Mouse (Mus musculus) liver, postnatal 0 days (tissue): Measurements from ENCODE around the gene Gja3. TPM values are rescaled to one million over a fixed set of nuclear protein-coding genes. Genes with fewer than 3 reads are reported as not detected.
A peak's percentile ranks its signal among the peaks of the same experiment; 100 is the strongest.

Experiments
- ATAC-seq: fragments of 200-750 bp; cut with Nextera tagmentation; 2 replicates; pipeline ENCODE4 v1.8.0; 2017; ENCODE audit warnings: mild to moderate bottlenecking, moderate library complexity
- DNase-seq: peaks from one replicate; pipeline ENCODE4 v3.0.0-alpha.2; 2016
- H3K27ac ChIP-seq: fragments of 300-500 bp; sonication (generic); 2 replicates; pipeline ENCODE4 v1.5.1; 2014; ENCODE audit warnings: antibody characterized with exemption, moderate library complexity, mild to moderate bottlenecking, low read depth
- H3K27me3 ChIP-seq: fragments of 300-500 bp; sonication (generic); 2 replicates; pipeline ENCODE4 v1.6.1; 2014; ENCODE audit warnings: low read length, control low read depth, mixed read lengths; ENCODE audit not compliant: insufficient read depth
- H3K36me3 ChIP-seq: fragments of 300-500 bp; sonication (generic); replicated peaks from 2 replicates; pipeline ENCODE4 v1.6.1; 2014; ENCODE audit warnings: mild to moderate bottlenecking, control low read depth, low read length, moderate library complexity, mixed read lengths; ENCODE audit not compliant: insufficient read depth
- H3K4me1 ChIP-seq: fragments of 300-500 bp; sonication (generic); 2 replicates; pipeline ENCODE4 v1.6.1; 2014; ENCODE audit warnings: antibody characterized with exemption, mild to moderate bottlenecking, control low read depth; ENCODE audit not compliant: insufficient read depth
- H3K4me2 ChIP-seq: fragments of 300-500 bp; sonication (generic); 2 replicates; pipeline ENCODE4 v1.6.1; 2014; ENCODE audit warnings: low read depth, mild to moderate bottlenecking, low read length, moderate library complexity, mixed read lengths
- H3K4me3 ChIP-seq: fragments of 300-500 bp; sonication (generic); 2 replicates; pipeline ENCODE4 v1.5.1; 2014; ENCODE audit warnings: low read depth, low read length
- H3K9ac ChIP-seq: fragments of 300-500 bp; sonication (generic); replicated peaks from 2 replicates; pipeline ENCODE4 v1.6.1; 2014; ENCODE audit warnings: mild to moderate bottlenecking, moderate library complexity
- H3K9me3 ChIP-seq: fragments of 300-500 bp; sonication (generic); 2 replicates; pipeline ENCODE4 v1.6.1; 2016; ENCODE audit warnings: mild to moderate bottlenecking, control low read depth, low read length, mixed read lengths
- CTCF ChIP-seq: sonication (generic); IDR thresholded peaks from 2 replicates; pipeline ENCODE4 v1.5.1; 2016; ENCODE audit warnings: antibody characterized with exemption, low read depth
- EP300 ChIP-seq: IDR thresholded peaks from 2 replicates; pipeline ENCODE4 v1.6.1; 2016; ENCODE audit warnings: antibody characterized with exemption, low read depth, mild to moderate bottlenecking
- WGBS: fragments of 180-500 bp; shearing (Covaris S2); extraction: QIAGEN DNeasy Blood & Tissue Kit; methylation state at CpG from one replicate; pipeline ENCODE4 v1.1.7; 2014; ENCODE audit not compliant: insufficient replicate concordance; 5-methylcytosine and 5-hydroxymethylcytosine counted together
- polyA plus RNA-seq: library from polyadenylated mRNA; unstranded; fragments of >200 nt; fragmentation: Nextera tagmentation; extraction: Ambion mirVana; gene quantifications from 2 replicates; pipeline ENCODE4 v1.2.1, GENCODE M21; 2015

Gene Gja3
- polyA plus RNA-seq, 1 experiment from 2014 or later = not detected

GRCm38 (mm10) chr14:57103711-57104105 is 45.8 kb upstream of the Gja3 start:
- peaks cover 6% of the 10 kb centered on the region; the same call in 1 of the 2 replicates for H3K4me1 ChIP-seq
- 4% methylated on average over 22 of the region's 22 CpGs for WGBS
- H3K4me3 ChIP-seq = peak overlapping the region; percentile 63
- 0 out of 2 replicates have a peak, but pooled peaks cover 3% of the 10 kb centered on the region for H3K36me3 ChIP-seq
- H3K9me3 ChIP-seq = no peaks in the 10 kb centered on the region
- H3K27me3 ChIP-seq = peaks cover 31% of the 10 kb centered on the region
- ATAC-seq = no peak
- peak overlapping the region; percentile 81 for H3K4me2 ChIP-seq
- DNase-seq = peak; percentile 22
- peak overlapping the region; percentile 87 for H3K27ac ChIP-seq
- H3K9ac ChIP-seq = peak overlapping the region; percentile 77
- TF ChIP-seq EP300 (no peak), CTCF (no peak)

GRCm38 (mm10) chr14:57103121-57103520 is 45.2 kb upstream of the Gja3 start:
- Histone ChIP-seq H3K4me1 (peaks cover 6% of the 10 kb centered on the region; the same call in 1 of the 2 replicates), H3K27me3 (peaks cover 31% of the 10 kb centered on the region), H3K4me2 (peak overlapping the region; percentile 81), H3K9ac (peak overlapping the region; percentile 77), H3K4me3 (peak overlapping the region; percentile 63), H3K27ac (peak overlapping the region; percentile 87), H3K36me3 (0 out of 2 replicates have a peak, but pooled peaks cover 3% of the 10 kb centered on the region), H3K9me3 (no peaks in the 10 kb centered on the region)
- 52% methylated on average over 6 of the region's 6 CpGs for WGBS
- DNase-seq (no peak), ATAC-seq (no peak)
- TF ChIP-seq EP300 (no peak), CTCF (no peak)

GRCm38 (mm10) chr14:57101623-57102022 is 43.7 kb upstream of the Gja3 start:
- peaks cover 28% of the 10 kb centered on the region for H3K27me3 ChIP-seq
- peak overlapping the region; percentile 77; the same call in 1 of the 2 replicates for H3K9ac ChIP-seq
- DNase-seq (peak; percentile 45), ATAC-seq (peak; percentile 79)
- H3K27ac ChIP-seq = peak overlapping the region; percentile 87
- 0 out of 2 replicates have a peak, but pooled peaks cover 2% of the 10 kb centered on the region for H3K4me1 ChIP-seq
- TF ChIP-seq EP300 (peak; percentile 69), CTCF (no peak)
- H3K9me3 ChIP-seq = no peaks in the 10 kb centered on the region
- H3K4me2 ChIP-seq = peak overlapping the region; percentile 81
- H3K4me3 ChIP-seq = no peak overlapping the region
- H3K36me3 ChIP-seq = 0 out of 2 replicates have a peak, but pooled peaks cover 3% of the 10 kb centered on the region
- 51% methylated on average over 7 of the region's 7 CpGs for WGBS

- ATAC-seq (peak; percentile 39), DNase-seq (no peak)
- TF ChIP-seq EP300 (0 out of 2 replicates have a peak, but pooled peaks have one; percentile 14), CTCF (no peak)
- WGBS = 20% methylated on average over 4 of the region's 4 CpGs
- no peaks in the 10 kb centered on the region for H3K27me3 ChIP-seq
- 0 out of 2 replicates have a peak, but pooled peaks cover 2% of the 10 kb centered on the region for H3K4me1 ChIP-seq
- H3K9ac ChIP-seq = no peak overlapping the region
- H3K9me3 ChIP-seq = no peaks in the 10 kb centered on the region
- H3K4me2 ChIP-seq = no peak overlapping the region
- H3K36me3 ChIP-seq = 0 out of 2 replicates have a peak, but pooled peaks cover 3% of the 10 kb centered on the region
- no peak overlapping the region for H3K4me3 ChIP-seq
- no peak overlapping the region for H3K27ac ChIP-seq
Measured at GRCm38 (mm10) chr14:57095855-57096254, 38.0 kb upstream of the Gja3 start.

GRCm38 (mm10) chr14:57093029-57093428 is 35.1 kb upstream of the Gja3 start:
- peak; percentile 61 for DNase-seq

GRCm38 (mm10) chr14:57090001-57090400 is 32.1 kb upstream of the Gja3 start:
- Histone ChIP-seq H3K9ac (no peak overlapping the region), H3K27ac (peak overlapping the region; percentile 85), H3K4me3 (no peak overlapping the region), H3K4me2 (no peak overlapping the region), H3K27me3 (no peaks in the 10 kb centered on the region), H3K4me1 (peaks cover 8% of the 10 kb centered on the region), H3K9me3 (no peaks in the 10 kb centered on the region), H3K36me3 (no peaks in the 10 kb centered on the region)
- TF ChIP-seq CTCF = no peak
- no peak for TF ChIP-seq EP300
- 44% methylated on average over 2 of the region's 2 CpGs for WGBS
- no peak for ATAC-seq
- DNase-seq = no peak

More at GRCm38 (mm10) chr14:57093029-57093428, 35.1 kb upstream of the Gja3 start:
- Histone ChIP-seq H3K4me2 (no peak overlapping the region), H3K4me3 (no peak overlapping the region), H3K27ac (no peak overlapping the region), H3K36me3 (no peaks in the 10 kb centered on the region), H3K9ac (no peak overlapping the region), H3K27me3 (no peaks in the 10 kb centered on the region), H3K4me1 (peaks cover 8% of the 10 kb centered on the region), H3K9me3 (no peaks in the 10 kb centered on the region)
- peak; percentile 13; the same call in 1 of the 2 replicates for ATAC-seq
- TF ChIP-seq EP300 (no peak), CTCF (peak; percentile 77)
- WGBS = 3% methylated on average over 8 of the region's 8 CpGs
